Mouse (Mus musculus): ENCODE measurements around the gene Zfp777.

Zfp777 gene

GRCm38 (mm10) chr6:48025905-48026660, 22.6 kb downstream of the Zfp777 start:
- DNase-seq (ENCODE audit: low spot score) = no peak

GRCm38 (mm10) chr6:48024994-48025345, 23.7 kb downstream of the Zfp777 start:
- no peak for DNase-seq (ENCODE audit: low spot score)

GRCm38 (mm10) chr6:48024330-48024993, 24.2 kb downstream of the Zfp777 start:
- DNase-seq (ENCODE audit: low spot score) = peak; percentile 46

GRCm38 (mm10) chr6:48022672-48023071, 26.0 kb downstream of the Zfp777 start:
- no peak for DNase-seq (ENCODE audit: low spot score)

- no peak for DNase-seq (ENCODE audit: low spot score)
Measured at GRCm38 (mm10) chr6:48021678-48022077, 27.0 kb downstream of the Zfp777 start.

- DNase-seq (ENCODE audit: low spot score) = no peak
Measured at GRCm38 (mm10) chr6:48020006-48020405, 28.7 kb downstream of the Zfp777 start.

- no peak for DNase-seq (ENCODE audit: low spot score)
Measured at GRCm38 (mm10) chr6:48016841-48017240, 31.9 kb downstream of the Zfp777 start.

- DNase-seq (ENCODE audit: low spot score) = peak; percentile 80
Measured at GRCm38 (mm10) chr6:48016090-48016521, 32.6 kb downstream of the Zfp777 start.

- DNase-seq (ENCODE audit: low spot score) = no peak
Measured at GRCm38 (mm10) chr6:48010727-48011126, 38.0 kb downstream of the Zfp777 start.

GRCm38 (mm10) chr6:47995661-47996060, 53.0 kb downstream of the Zfp777 start:
- no peak for DNase-seq (ENCODE audit: low spot score)

GRCm38 (mm10) chr6:47983936-47984335, 64.8 kb downstream of the Zfp777 start:
- no peak for DNase-seq (ENCODE audit: low spot score)

- peak; percentile 81 for DNase-seq (ENCODE audit: low spot score)
Measured at GRCm38 (mm10) chr6:47978897-47979368, 69.8 kb downstream of the Zfp777 start.

- DNase-seq (ENCODE audit: low spot score) = no peak
Measured at GRCm38 (mm10) chr6:47974599-47974998, 74.1 kb downstream of the Zfp777 start.
